Mouse (Mus musculus): ENCODE data around the gene Parp9. TPM values are rescaled to one million over a fixed set of nuclear protein-coding genes. Genes with fewer than 3 reads are reported as not detected.
"Not testable (repeated sequence)": the region's sequence is repeated elsewhere in the genome, so short reads cannot be mapped to it uniquely, and the experiment has no call there.

Gene Parp9
- total RNA-seq (2014; fragmentation: Nextera tagmentation) = 14.8 and 18.1 TPM in 2 replicates
- total RNA-seq (2017) = 28.3 and 40.9 TPM in 2 replicates

DNA sequence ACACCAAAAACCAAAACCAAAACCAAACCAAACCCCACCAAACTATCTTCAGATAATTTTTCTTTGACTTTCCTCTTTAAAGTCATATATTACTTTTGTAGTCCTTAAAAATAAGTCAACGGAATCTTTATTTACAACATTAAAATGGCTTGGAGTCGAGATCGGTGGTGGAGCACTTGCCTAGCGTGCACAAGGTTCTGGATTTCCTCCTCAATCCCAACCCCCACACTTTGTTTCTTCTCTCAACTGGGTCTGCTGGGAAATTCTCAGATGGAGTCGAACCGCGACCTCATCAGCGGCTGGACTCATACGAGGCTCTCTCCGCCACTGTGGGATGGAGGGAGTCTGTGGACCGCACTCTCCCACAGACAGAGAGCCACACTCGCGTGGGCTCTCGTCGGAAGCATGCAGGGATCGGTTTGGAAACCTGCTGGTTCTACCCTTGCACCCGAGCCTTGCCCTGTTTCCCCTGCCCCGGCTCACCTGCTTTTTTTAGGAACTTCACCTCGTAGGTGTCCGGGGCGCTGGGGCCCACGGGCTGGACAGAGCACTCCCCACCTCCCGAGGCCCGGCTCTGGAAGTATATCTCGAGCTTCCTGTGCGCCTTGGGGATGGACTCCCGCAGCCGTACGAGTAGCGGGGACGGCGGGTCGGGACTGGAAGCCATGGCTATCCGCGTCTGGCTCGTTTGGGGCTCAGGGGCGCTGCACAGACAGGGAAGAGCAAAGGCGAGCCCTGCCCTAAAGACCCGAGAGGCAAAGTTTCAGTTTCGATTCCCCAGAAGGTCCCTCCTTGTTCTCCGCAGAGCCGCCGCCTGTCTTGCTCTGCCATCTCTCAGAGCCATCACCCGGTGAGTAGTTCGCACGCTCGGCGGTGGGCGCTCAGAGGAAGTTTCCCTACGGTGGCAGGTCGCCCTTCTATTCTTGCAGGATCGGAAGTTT, at the start of gene Parp9, which contains the start of gene Dtx3l:
Gene Parp9, plus strand, starts transcription at position 260 of the 941 bp plus-strand sequence.
Gene Dtx3l, minus strand, starts transcription at position 941 of the 941 bp plus-strand sequence.
- peak; percentile 75 for ATAC-seq (replicated peaks; ENCODE audit: low FRiP score, low TSS enrichment, poor library complexity, severe bottlenecking)

DNA sequence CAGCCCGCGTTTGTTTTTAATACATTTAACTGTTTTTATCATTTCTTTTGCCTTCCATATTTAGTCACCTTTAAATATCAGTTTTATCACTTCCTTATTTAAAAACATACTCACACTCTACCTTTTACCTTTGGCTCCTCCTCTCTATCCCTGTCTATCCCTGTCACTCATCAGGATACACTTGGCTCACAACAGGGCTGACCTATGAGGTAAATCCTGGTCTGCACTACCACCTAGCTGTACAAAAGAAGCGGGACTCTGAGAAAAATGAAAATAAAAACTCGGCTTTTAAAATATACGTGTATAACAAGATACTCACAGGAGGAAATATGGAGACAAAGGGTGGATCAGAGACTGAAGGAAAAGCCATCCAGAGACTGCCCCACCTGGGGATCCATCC, 49.4 kb upstream of the Parp9 start:
- no peak for ATAC-seq (replicated peaks; ENCODE audit: low FRiP score, low TSS enrichment, poor library complexity, severe bottlenecking)

DNA sequence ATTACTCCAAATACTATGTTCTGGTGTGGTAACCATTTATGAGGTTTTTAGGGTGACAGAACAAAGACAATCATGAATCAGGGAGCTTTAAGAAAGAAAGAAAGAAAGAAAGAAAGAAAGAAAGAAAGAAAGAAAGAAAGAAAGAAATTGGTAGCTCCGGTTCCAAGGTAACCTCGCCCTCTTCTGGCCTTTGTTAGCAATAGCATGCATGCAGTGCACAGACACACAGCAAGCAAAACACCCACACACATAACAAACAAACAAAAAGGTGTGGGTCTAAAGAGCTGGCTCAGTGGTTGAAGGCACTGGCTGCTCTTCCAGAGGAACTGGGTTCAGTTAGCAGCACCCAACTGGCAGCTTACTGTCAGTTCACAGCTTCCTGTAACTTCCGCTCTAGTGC, 47.6 kb upstream of the Parp9 start:
- ATAC-seq (replicated peaks; ENCODE audit: low FRiP score, low TSS enrichment, poor library complexity, severe bottlenecking) = peak; percentile 61

DNA sequence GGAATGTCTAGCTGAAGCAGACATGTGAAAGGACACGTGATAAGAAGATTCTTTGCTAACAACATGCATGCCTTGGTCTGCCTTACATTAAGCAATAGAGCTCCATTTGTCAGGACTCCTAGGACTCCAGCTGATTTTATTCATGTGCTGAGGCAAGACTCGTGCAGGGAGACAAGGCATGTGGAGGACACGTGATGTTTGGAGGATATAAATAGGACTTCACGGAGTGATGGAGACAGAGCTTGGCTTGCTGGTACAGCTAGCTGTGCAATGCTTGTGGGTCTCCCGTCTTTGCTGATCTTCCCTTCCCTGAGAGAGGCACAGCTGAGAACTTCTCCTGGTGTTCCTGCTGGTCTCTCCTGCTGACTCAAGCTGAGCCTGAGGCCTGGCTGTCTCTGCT, 46.7 kb upstream of the Parp9 start:
- ATAC-seq (replicated peaks; ENCODE audit: low FRiP score, low TSS enrichment, poor library complexity, severe bottlenecking) = not testable (repeated sequence)

DNA sequence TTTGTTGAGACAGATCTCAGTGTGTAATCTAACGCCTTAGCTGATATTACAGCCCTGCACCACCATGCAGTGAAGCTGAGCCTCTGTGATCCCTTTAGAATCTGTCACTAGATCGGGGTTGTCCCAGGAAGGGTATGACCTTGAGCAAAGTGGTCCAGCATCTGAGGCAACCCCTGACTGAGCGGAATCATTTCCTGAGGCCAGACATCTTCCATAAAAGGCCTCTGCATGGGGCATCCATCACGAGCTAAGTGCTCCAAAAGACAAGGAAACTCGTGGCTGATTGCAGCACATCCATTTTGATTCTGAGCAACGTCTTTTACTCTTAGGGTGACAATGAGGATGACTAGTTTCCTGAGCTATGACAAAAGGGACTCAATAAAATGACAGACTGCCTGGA, 43.3 kb upstream of the Parp9 start:
- ATAC-seq (replicated peaks; ENCODE audit: low FRiP score, low TSS enrichment, poor library complexity, severe bottlenecking) = no peak

DNA sequence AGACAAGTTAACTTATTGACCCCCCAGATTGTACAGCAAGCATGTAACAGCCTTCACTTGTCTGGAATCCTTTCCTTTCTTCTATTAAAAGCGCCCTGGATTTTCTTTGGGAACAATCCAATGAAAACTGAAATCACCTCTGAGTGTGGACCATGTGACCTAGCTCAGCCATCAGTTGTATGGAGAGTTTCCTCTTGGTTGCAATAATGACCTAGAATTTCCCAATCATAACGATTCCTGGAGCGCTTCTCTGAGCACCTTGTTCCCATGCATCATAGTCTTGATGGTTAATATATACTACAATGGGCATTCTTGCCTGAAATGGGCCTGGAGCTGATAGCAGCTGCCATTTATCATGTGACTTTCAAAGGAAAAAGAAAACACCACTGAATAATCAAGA, 37.7 kb upstream of the Parp9 start:
- ATAC-seq (replicated peaks; ENCODE audit: low FRiP score, low TSS enrichment, poor library complexity, severe bottlenecking) = no peak

DNA sequence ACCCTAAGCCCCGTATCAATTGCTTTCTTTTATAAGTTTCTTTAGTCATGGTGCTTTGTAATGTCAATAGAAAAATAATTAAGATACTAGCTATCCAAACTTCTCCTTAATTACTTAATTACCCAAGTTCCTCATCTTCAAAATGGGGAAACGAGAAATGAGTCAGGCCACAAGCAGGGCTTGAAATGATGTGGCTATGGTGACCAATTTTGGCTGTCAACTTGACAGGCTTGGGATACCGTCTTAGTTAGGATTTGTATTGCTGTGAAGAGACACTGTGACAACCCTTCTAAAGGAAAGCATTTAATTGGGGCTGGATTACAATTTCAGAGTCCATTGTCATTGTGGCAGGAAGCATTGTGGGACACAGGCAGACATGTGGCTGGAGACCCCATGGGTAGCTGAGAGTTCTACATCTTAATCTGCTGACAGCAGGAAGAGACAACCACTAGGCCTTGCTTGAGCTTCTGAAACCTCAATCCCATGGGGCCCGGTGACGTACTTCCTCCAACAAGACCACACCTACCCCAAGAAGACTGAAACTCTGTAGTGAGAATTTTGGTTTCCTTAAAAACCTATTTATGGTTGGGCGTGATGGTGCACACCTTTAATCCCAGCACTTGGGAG, 35.1 kb upstream of the Parp9 start:
- no peak for ATAC-seq (replicated peaks; ENCODE audit: low FRiP score, low TSS enrichment, poor library complexity, severe bottlenecking)

DNA sequence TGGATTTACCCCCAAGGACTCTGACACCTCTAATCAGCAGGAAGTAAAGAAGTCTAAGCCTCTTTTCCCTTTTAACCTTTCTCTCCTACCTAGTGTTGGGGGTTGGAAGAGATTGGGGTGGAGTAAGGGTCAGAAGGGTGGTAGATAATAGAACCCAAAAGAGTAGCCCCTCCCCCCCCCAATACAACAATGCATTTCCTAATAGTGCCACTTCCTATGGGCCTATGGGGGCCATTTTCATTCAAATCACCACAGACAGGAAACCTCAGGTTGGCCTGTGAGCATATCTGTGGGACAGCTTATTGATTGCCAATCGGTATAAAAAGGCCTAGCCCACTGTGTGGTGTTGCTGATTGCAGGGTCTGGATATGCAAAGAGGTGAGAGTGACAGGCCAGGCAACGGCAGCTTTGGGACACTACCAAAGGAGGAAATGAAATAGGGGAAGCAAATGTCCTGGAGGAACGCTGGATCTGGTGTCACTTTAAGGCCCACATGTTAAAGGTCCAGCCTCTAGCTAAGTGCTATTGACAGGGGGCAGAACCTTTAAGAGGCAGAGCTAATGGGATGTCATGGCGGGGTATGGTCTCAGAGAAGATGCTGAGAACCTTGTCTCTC, 34.0 kb upstream of the Parp9 start:
- no peak for ATAC-seq (replicated peaks; ENCODE audit: low FRiP score, low TSS enrichment, poor library complexity, severe bottlenecking)

DNA sequence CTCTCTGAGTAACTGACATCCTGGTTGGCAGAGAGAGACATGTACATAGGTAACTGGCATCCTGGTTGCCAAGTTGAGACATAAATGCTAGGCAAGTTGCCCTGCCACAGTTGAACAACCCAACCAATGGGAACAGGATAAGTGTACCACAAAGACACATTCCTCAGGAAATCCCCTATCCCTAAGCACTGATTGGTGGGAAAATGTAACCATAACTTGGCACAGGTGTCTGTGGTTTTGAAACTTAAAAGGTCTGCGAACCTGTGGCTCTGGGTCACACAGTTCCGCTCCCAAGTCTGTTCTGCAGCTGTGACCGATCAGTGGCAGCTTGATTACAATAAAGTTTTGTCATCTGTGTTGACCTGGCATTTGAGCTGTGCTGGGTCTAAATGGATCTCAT, 32.9 kb upstream of the Parp9 start:
- ATAC-seq (replicated peaks; ENCODE audit: low FRiP score, low TSS enrichment, poor library complexity, severe bottlenecking) = no peak

DNA sequence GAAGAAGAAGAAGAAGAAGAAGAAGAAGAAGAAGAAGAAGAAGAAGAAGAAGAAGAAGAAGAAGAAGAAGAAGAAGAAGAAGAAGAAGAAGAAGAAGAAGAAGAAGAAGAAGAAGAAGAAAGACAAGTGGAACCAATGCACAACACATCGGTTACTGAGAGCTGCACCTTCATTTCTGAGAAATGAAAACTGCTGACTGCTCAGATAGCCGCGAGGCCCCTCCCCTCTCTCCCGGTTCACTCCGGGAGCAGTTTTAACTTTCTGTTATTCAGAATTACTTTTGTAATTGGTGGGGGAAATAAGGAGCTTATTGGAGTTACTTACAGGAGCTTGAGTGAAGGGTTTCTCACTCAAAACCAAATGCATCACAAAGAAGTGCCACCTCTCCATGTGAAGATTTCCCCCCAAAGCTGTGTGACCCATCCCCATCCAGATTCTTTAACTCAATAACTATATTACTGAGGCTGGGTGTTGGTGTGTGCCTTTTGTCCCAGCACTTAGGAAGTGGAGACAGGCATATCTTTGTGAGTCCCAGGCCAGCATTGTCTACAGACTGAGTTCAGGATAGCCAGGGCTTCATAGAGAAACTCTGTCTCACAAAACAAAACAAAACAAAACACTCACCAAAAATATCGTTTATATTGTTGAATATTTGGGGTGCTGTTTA, 32.3 kb upstream of the Parp9 start:
- ATAC-seq (replicated peaks; ENCODE audit: low FRiP score, low TSS enrichment, poor library complexity, severe bottlenecking) = no peak

DNA sequence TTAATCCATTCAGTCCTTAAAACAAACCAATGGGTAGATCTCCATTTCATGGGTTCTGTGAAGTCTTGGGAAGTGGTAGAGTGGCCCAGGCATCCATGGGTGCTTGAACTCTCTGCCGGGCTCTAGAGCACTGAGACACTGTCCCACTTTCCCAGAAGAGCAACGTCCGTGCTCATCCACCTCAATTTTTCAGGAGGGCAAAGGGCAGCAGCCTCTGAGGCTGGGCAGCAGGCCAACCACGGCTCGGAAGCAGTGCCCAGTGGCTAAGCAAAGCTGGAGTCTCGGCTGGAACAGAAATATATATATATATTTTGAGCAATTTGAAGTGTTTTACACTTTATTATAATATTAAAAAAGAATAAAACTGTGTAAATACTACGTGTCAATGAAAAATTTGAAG, 31.4 kb upstream of the Parp9 start:
- ATAC-seq (replicated peaks; ENCODE audit: low FRiP score, low TSS enrichment, poor library complexity, severe bottlenecking) = no peak

DNA sequence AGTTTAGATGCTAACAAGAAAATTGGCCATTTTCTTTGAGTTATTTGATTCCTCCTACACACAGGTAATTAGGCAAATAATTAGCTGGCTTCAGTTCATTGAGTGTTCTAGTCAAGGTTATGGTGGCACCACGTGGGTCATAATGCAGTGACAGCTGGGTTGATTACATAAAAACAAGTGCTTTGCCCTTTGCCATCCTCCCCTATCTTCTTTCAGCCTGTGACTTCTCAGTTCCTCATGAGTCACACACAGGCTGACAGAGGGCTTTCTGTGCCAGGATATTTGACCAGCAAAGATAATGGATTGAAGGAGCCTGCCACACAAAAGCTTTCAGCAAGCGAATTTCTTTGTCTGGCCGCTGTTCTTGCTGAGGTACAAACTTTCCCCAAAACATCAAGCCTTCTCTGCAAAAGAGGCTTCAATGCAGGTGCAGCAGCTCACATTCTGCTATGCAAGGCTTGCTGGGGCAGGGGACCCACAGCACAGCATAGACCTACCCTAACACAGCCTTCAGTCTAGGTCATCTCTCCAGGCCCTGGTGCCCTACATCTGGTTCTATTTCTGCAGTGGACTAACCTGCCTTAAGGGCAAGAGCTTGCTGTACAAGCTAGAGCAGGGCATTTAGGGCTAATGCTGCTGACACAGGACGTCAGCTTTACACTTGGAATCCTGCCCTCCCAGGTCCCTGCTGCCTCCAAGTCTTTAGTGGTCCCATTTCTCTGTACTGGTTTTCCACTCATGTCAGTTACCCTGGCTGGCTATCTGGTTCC, 30.7 kb upstream of the Parp9 start:
- ATAC-seq (replicated peaks; ENCODE audit: low FRiP score, low TSS enrichment, poor library complexity, severe bottlenecking) = peak; percentile 66

DNA sequence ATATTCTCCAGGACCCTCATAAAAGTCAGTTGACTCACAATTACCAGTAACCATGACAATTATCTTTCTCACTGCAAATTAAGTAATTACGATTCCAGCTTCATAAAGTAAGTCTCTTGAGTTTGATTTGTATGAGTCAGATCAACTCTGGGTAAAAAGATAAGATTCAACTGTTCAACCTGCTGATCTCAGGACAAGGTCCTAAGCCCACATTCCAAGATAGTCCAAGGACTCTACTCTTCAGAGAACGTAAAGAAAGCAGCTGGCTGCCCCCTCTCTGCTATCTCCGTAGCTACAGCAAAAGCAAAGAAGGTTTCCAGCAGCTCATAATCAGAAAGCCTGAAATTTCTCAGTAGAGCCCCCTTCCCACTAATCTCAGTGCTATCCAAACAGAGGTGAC, 26.8 kb upstream of the Parp9 start:
- no peak for ATAC-seq (replicated peaks; ENCODE audit: low FRiP score, low TSS enrichment, poor library complexity, severe bottlenecking)

DNA sequence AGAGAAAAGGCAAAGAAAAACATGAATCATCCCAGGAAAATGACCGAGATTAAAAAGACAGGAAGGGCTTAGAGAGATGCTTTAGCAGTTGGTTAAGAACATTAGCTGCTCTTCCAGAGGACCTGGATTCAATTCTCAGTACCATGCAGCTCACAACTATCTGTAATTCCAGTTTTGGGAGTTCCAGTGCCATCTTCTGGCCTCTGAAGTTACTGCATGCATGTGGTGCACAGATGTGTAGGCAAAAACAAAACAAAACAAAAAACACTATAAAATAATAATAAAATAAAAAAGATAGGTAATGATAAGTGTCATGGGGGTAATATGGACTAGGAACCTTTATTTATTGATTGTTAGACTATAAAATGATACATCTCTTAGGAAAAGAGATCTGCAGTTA, 24.7 kb upstream of the Parp9 start:
- peak; percentile 66; the same call in 1 of the 2 replicates for ATAC-seq (replicated peaks; ENCODE audit: low FRiP score, low TSS enrichment, poor library complexity, severe bottlenecking)

DNA sequence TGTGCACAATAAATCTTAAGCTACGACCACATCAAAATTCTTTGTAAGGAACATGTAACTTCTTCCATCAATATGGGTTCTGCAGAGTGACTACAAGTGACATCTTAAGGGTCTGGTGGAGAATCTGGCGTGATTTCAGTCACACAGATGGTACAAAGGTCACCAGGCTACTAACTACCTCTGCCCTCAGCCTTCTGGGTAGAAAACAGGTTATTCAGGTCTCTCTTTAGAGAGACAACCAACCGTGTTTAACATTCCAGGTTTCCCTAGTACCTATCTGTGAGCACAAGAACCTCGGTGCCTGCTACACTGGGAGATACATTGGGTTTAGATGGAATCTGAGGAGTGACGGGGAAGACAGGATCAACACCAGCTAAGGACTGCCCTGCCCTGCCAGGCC, 24.0 kb upstream of the Parp9 start:
- no peak for ATAC-seq (replicated peaks; ENCODE audit: low FRiP score, low TSS enrichment, poor library complexity, severe bottlenecking)

DNA sequence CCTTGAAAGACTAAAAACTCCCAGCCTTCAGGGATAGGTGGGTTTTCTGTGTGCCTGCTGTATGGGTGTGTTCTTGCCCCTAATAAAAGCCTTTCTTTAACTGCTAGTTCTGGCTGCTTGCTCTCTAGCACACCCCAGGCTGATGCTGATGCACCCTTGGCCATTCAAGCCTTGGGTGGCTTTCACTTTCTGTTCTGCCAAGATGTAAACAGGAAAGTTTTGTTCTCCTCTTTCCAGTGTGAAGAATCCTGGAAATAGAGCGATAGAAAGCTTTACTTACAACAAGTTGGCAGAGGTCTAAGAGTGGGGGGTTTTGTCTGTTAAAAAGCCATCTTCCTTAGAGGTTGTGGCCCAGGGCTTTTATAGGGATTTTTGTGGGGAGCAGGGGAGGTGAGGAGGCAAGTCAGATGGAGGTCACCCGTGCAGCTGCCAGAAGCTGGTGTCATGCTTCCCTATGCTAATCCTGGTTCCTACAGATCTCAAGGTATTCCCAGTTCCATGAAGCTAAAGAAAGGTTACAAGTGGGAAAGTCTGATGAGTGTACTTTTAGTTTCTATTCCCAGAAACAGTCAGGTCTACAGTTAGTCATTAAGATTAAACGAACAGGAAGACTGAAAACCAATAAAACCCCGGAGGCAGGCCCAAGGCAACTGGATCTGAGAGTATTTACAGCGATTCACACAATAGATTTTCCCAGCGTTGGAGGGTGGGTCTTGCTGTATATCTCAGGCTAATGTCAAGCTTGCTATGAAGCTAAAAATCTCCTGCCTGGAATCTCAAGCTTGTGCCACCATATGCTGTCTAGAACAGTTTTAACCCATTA, 19.3 kb upstream of the Parp9 start:
- peak; percentile 72 for ATAC-seq (replicated peaks; ENCODE audit: low FRiP score, low TSS enrichment, poor library complexity, severe bottlenecking)

DNA sequence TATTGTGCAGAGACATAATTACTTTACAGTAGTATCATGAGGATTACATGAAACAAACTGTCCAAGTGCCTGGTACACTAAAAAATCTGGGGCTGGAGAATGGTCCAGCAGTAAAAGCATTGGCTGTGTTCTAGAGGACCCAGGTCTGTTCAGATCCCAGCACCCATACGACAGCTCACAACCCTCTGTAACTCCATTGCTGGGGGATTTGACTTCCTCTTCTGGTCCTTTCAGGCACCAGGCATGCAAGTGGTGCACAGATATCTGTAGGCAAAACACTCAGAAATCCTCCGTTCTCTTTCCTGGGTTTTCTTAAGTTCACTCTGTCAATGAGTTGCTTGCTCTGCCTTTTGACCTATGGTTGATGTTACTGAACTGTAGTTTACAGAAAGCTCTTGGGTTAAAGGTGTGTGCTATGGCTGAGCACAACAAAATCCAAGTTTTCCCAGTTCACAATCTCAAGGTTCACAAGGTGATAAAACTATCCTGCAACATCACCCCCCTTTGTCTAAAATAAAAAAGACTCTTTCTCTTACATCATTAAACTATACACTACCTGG, 16.5 kb upstream of the Parp9 start:
- ATAC-seq (replicated peaks; ENCODE audit: low FRiP score, low TSS enrichment, poor library complexity, severe bottlenecking) = no peak

DNA sequence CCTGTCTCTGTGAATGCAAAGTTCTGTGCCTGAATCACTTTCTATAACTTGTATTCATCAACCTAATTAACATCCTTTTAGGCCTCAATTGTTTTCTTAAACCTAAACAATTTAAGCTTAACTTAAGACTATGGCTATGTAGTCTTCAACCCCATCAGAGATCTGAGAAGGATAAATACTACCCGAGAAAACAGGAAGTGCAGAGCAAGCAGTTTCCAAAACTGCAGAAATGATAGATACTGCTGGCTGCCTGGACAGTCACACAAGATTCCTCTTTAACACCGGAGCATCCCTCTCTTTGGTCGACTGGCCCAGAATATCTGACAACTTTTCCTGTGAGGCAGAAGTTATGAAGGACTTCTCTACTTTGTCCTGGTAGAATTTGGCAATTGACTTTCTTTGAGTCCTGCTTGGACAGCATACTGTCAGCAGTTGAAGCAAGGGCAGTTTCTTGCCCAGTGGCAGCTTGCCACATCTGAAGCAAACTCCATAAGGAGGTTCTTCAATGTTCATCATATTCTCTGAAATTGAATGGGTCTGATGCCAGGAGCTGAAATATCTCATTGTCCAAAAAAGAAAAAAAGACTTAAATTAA, 15.9 kb upstream of the Parp9 start:
- ATAC-seq (replicated peaks; ENCODE audit: low FRiP score, low TSS enrichment, poor library complexity, severe bottlenecking) = no peak

Data from megakaryocyte-erythroid progenitor cell, adult 5-6 weeks (primary cell).